Mouse (Mus musculus) myocyte (in vitro differentiated cells): ENCODE measurements around the gene Lrrc38. TPM values are rescaled to one million over a fixed set of nuclear protein-coding genes. Genes with fewer than 3 reads are reported as not detected.

Source experiments
- H3K27me3 ChIP-seq: one replicate; pipeline ENCODE4 v1.6.1; 2011; ENCODE audit not compliant: control insufficient read depth, insufficient read depth, insufficient read length
- H3K36me3 ChIP-seq: one replicate; pipeline ENCODE4 v1.6.1; 2011; ENCODE audit not compliant: control insufficient read depth, insufficient read depth
- H3K4me2 ChIP-seq: one replicate; pipeline ENCODE4 v1.6.1; 2011; ENCODE audit warnings: low read depth, control low read depth
- H3K4me3 ChIP-seq: one replicate; pipeline ENCODE4 v1.5.1; 2011; ENCODE audit warnings: mild to moderate bottlenecking, control low read depth, moderate library complexity
- H3K79me2 ChIP-seq: one replicate; pipeline ENCODE4 v1.6.1; 2011; ENCODE audit not compliant: control insufficient read depth, insufficient read depth
- H3ac ChIP-seq: one replicate; pipeline ENCODE4 v1.6.1; 2011; ENCODE audit not compliant: control insufficient read depth, insufficient read length
- CEBPB ChIP-seq: IDR thresholded peaks from 2 replicates; pipeline ENCODE4 v1.6.1; 2011; ENCODE audit warnings: mild to moderate bottlenecking, moderate library complexity; ENCODE audit not compliant: poor library complexity, insufficient read depth, severe bottlenecking
- E2F4 ChIP-seq: IDR thresholded peaks from one replicate; pipeline ENCODE4 v1.6.1; 2011; ENCODE audit warnings: mild to moderate bottlenecking, control low read depth, moderate library complexity; ENCODE audit not compliant: insufficient read depth
- MAX ChIP-seq: IDR thresholded peaks from one replicate; pipeline ENCODE4 v1.6.1; 2011; ENCODE audit warnings: low read depth, mild to moderate bottlenecking, control low read depth
- MYOD1 ChIP-seq, 3 experiments: IDR thresholded peaks; one replicate each; pipeline ENCODE4 v1.6.1; 2011; ENCODE audit warnings: control low read depth in 2 of 3, low read depth in 2 of 3, mild to moderate bottlenecking in 2 of 3, moderate library complexity in 1 of 3; ENCODE audit not compliant: insufficient read length in 2 of 3, control insufficient read depth in 1 of 3
- MYOG ChIP-seq, 3 experiments: IDR thresholded peaks; one replicate each; pipeline ENCODE4 v1.6.1; 2011; ENCODE audit warnings: control low read depth in 2 of 3, low read depth in 2 of 3, mild to moderate bottlenecking in 2 of 3; ENCODE audit not compliant: insufficient read length in 2 of 3, control insufficient read depth in 1 of 3, insufficient read depth in 1 of 3
- POLR2A ChIP-seq: IDR thresholded peaks from one replicate; pipeline ENCODE4 v1.6.1; 2011; ENCODE audit warnings: low read depth, mild to moderate bottlenecking, control low read depth, moderate library complexity; ENCODE audit not compliant: insufficient read length
- POLR2AphosphoS2 ChIP-seq: IDR thresholded peaks from one replicate; pipeline ENCODE4 v1.6.1; 2011; ENCODE audit warnings: low read depth, control low read depth; ENCODE audit not compliant: insufficient read length
- REST ChIP-seq: IDR thresholded peaks from one replicate; pipeline ENCODE4 v1.6.1; 2011; ENCODE audit warnings: mild to moderate bottlenecking, control low read depth, moderate library complexity; ENCODE audit not compliant: insufficient read depth, insufficient read length
- SRF ChIP-seq: IDR thresholded peaks from one replicate; pipeline ENCODE4 v1.6.1; 2011; ENCODE audit warnings: low read depth; ENCODE audit not compliant: control insufficient read depth, insufficient read length
- TCF12 ChIP-seq: IDR thresholded peaks from one replicate; pipeline ENCODE4 v1.6.1; 2011; ENCODE audit warnings: mild to moderate bottlenecking, control low read depth; ENCODE audit not compliant: poor library complexity, insufficient read depth, severe bottlenecking
- TCF3 ChIP-seq: IDR thresholded peaks from one replicate; pipeline ENCODE4 v1.6.1; 2011; ENCODE audit warnings: low read depth, control low read depth; ENCODE audit not compliant: insufficient read length
- USF1 ChIP-seq: IDR thresholded peaks from one replicate; pipeline ENCODE4 v1.6.1; 2011; ENCODE audit warnings: low read depth, mild to moderate bottlenecking, control low read depth, moderate library complexity
- polyA plus RNA-seq: library from polyadenylated mRNA; unstranded; fragments of >200 nt; fragmentation: generic; extraction: Trizol; gene quantifications from one replicate; pipeline ENCODE4 v1.2.1, GENCODE M21; 2012; ENCODE audit warnings: missing spikeins

The Lrrc38 gene
- polyA plus RNA-seq, 1 experiment = not detected

- Histone ChIP-seq H3K79me2 (no peaks in the 10 kb centered on the region), H3K4me3 (no peak overlapping the region), H3ac (no peak overlapping the region), H3K4me2 (no peak overlapping the region), H3K27me3 (no peaks in the 10 kb centered on the region), H3K36me3 (no peaks in the 10 kb centered on the region)
- TF ChIP-seq POLR2A (no peak), MYOG (IDR thresholded peaks at IDR 0.05; ENCODE audit: control insufficient read depth in 1 of 3, insufficient read depth in 1 of 3, insufficient read length in 2 of 3, low read depth in 2 of 3) (no peak), TCF3 (no peak), E2F4 (no peak), MAX (no peak), POLR2AphosphoS2 (no peak), SRF (no peak), MYOD1 (IDR thresholded peaks at IDR 0.05; ENCODE audit: control insufficient read depth in 1 of 3, insufficient read length in 2 of 3, low read depth in 2 of 3) (no peak), USF1 (no peak), REST (no peak), TCF12 (no peak), CEBPB (no peak)
Observed at GRCm38 (mm10) chr4:143388955-143389702, 39.6 kb downstream of the Lrrc38 start.

DNA sequence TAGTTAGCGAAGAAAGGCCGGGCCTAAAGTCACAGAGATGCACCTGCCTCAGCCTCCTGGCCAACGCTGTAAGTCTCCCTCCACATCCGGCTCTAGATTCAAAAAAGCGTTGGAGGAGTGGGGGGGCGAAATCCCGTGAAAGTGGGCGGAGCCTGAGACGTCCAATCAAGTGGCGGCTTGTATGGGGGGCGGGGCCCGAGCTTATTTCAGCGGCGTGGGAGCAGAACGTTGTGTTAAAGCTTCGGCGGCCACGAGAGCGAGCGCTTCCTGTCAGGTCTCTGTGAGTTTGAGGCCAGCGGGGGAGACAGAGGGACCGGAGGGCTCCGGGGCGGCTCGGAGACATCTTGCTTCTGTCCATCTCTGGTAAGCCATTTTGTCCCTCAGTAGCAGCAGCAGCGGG, 44.6 kb downstream of the Lrrc38 start, which contains the start of gene Pramel1:
Pramel1 (plus strand) TSS at position 248 of the 400 bp plus-strand sequence.
- TF ChIP-seq REST = no peak
- Histone ChIP-seq H3K27me3 (no peaks in the 10 kb centered on the region), H3ac (no peak within 1 kb of the TSS), H3K4me2 (no peak within 1 kb of the TSS), H3K4me3 (no peak within 1 kb of the TSS), H3K36me3 (no peaks in the 10 kb centered on the region), H3K79me2 (no peaks in the 10 kb centered on the region)

DNA sequence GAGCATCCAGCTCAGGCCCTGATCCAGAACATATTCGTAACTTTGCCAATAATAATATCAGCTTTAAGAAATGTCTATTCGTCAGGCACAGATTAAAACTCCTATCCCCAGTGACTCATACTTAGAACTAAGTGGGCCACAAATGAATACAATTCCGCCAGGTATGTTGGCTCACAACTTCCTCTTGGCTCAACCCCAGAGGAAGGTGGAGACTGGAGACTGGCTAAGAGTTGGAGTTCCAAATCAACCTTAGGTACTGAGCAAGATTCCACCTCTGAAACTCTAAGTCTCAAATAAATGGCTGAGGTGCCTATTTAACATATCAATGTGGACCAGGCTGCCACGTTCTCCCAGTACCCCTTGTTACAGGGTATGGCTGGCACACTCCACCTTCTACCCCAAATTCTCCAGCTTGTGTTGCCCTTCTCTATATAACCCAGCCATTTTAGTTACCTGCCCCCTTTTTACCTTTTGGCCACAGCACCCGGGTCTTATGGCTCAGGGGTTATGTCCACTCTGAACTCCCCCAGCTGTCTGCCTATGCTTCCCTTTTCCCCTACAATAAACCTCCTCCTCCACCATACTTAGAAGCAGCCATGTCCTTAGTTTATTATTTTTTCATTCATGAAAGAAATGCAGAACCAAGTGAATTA, 62.1 kb downstream of the Lrrc38 start:
- Histone ChIP-seq H3ac (no peak overlapping the region), H3K27me3 (no peaks in the 10 kb centered on the region), H3K36me3 (peaks cover 6% of the 10 kb centered on the region), H3K4me3 (peak overlapping the region; percentile 74), H3K4me2 (peak overlapping the region; percentile 79), H3K79me2 (peaks cover 26% of the 10 kb centered on the region)
- no peak for TF ChIP-seq CEBPB

- Histone ChIP-seq H3K4me3 (peak within 1 kb of the TSS; percentile 74), H3ac (no peak within 1 kb of the TSS)
- TF ChIP-seq MYOG (IDR thresholded peaks at IDR 0.05; ENCODE audit: control insufficient read depth in 1 of 3, insufficient read depth in 1 of 3, insufficient read length in 2 of 3, low read depth in 2 of 3) = no peak
- TF ChIP-seq POLR2A = peak; percentile 50
- peak; percentile 54 for TF ChIP-seq POLR2AphosphoS2
- no peak for TF ChIP-seq USF1
- TF ChIP-seq REST = no peak
- TF ChIP-seq MYOD1 (IDR thresholded peaks at IDR 0.05; ENCODE audit: control insufficient read depth in 1 of 3, insufficient read length in 2 of 3, low read depth in 2 of 3) = no peak
- TF ChIP-seq TCF3 = no peak
Observed at GRCm38 (mm10) chr4:143412219-143413092, 62.9 kb downstream of the Lrrc38 start, which contains the start of gene Pramef8. Gene Pramef8, plus strand, starts transcription at chr4:143412426.

DNA sequence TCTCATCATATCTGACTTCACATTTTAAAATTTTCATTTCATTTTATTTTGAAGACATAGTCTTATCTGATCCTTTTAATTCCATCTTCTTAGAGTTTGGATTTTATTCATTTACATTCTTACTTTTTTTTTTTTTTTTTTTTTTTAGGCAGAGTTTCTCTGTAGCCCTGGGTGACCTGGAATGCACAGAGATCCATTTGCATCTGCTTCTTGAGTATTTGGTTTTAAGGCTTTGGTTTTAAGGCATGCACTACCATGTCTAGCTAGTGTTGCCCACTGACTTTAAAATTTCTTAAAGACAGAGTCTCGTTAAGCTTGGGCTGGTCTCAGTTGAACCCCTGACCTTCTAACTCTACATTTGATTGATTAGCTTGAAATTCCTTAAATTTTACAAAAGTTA, 64.1 kb downstream of the Lrrc38 start:
- H3K27me3 ChIP-seq = no peaks in the 10 kb centered on the region
- H3K79me2 ChIP-seq = peaks cover 26% of the 10 kb centered on the region
- H3K36me3 ChIP-seq = peaks cover 22% of the 10 kb centered on the region
- H3K4me2 ChIP-seq = peak overlapping the region; percentile 78
- H3ac ChIP-seq = no peak overlapping the region
- peak overlapping the region; percentile 74 for H3K4me3 ChIP-seq
- TF ChIP-seq TCF3 (no peak), USF1 (no peak), MYOG (IDR thresholded peaks at IDR 0.05; ENCODE audit: control insufficient read depth in 1 of 3, insufficient read depth in 1 of 3, insufficient read length in 2 of 3, low read depth in 2 of 3) (no peak), SRF (no peak), POLR2A (no peak), E2F4 (no peak), MYOD1 (IDR thresholded peaks at IDR 0.05; ENCODE audit: control insufficient read depth in 1 of 3, insufficient read length in 2 of 3, low read depth in 2 of 3) (no peak), POLR2AphosphoS2 (no peak), MAX (no peak), REST (no peak), CEBPB (no peak), TCF12 (no peak)

More at GRCm38 (mm10) chr4:143412219-143413092, 62.9 kb downstream of the Lrrc38 start, which contains the start of gene Pramef8:
- no peaks in the 10 kb centered on the region for H3K27me3 ChIP-seq
- peak within 1 kb of the TSS; percentile 79 for H3K4me2 ChIP-seq
- H3K36me3 ChIP-seq = peaks cover 11% of the 10 kb centered on the region
- H3K79me2 ChIP-seq = peaks cover 26% of the 10 kb centered on the region
